Mouse (Mus musculus) myocyte (in vitro differentiated cells): ENCODE results near the gene Vipr1. TPM values are rescaled to one million over a fixed set of nuclear protein-coding genes. Genes with fewer than 3 reads are reported as not detected.

Source experiments
- H3K27me3 ChIP-seq: one replicate; pipeline ENCODE4 v1.6.1; 2011; ENCODE audit not compliant: control insufficient read depth, insufficient read depth, insufficient read length
- H3K36me3 ChIP-seq: one replicate; pipeline ENCODE4 v1.6.1; 2011; ENCODE audit not compliant: control insufficient read depth, insufficient read depth
- H3K4me2 ChIP-seq: one replicate; pipeline ENCODE4 v1.6.1; 2011; ENCODE audit warnings: low read depth, control low read depth
- H3K4me3 ChIP-seq: one replicate; pipeline ENCODE4 v1.5.1; 2011; ENCODE audit warnings: mild to moderate bottlenecking, control low read depth, moderate library complexity
- H3K79me2 ChIP-seq: one replicate; pipeline ENCODE4 v1.6.1; 2011; ENCODE audit not compliant: control insufficient read depth, insufficient read depth
- H3ac ChIP-seq: one replicate; pipeline ENCODE4 v1.6.1; 2011; ENCODE audit not compliant: control insufficient read depth, insufficient read length
- CEBPB ChIP-seq: IDR thresholded peaks from 2 replicates; pipeline ENCODE4 v1.6.1; 2011; ENCODE audit warnings: mild to moderate bottlenecking, moderate library complexity; ENCODE audit not compliant: poor library complexity, insufficient read depth, severe bottlenecking
- E2F4 ChIP-seq: IDR thresholded peaks from one replicate; pipeline ENCODE4 v1.6.1; 2011; ENCODE audit warnings: mild to moderate bottlenecking, control low read depth, moderate library complexity; ENCODE audit not compliant: insufficient read depth
- MAX ChIP-seq: IDR thresholded peaks from one replicate; pipeline ENCODE4 v1.6.1; 2011; ENCODE audit warnings: low read depth, mild to moderate bottlenecking, control low read depth
- MYOD1 ChIP-seq, 3 experiments: IDR thresholded peaks; one replicate each; pipeline ENCODE4 v1.6.1; 2011; ENCODE audit warnings: control low read depth in 2 of 3, low read depth in 2 of 3, mild to moderate bottlenecking in 2 of 3, moderate library complexity in 1 of 3; ENCODE audit not compliant: insufficient read length in 2 of 3, control insufficient read depth in 1 of 3
- MYOG ChIP-seq, 3 experiments: IDR thresholded peaks; one replicate each; pipeline ENCODE4 v1.6.1; 2011; ENCODE audit warnings: control low read depth in 2 of 3, low read depth in 2 of 3, mild to moderate bottlenecking in 2 of 3; ENCODE audit not compliant: insufficient read length in 2 of 3, control insufficient read depth in 1 of 3, insufficient read depth in 1 of 3
- POLR2A ChIP-seq: IDR thresholded peaks from one replicate; pipeline ENCODE4 v1.6.1; 2011; ENCODE audit warnings: low read depth, mild to moderate bottlenecking, control low read depth, moderate library complexity; ENCODE audit not compliant: insufficient read length
- POLR2AphosphoS2 ChIP-seq: IDR thresholded peaks from one replicate; pipeline ENCODE4 v1.6.1; 2011; ENCODE audit warnings: low read depth, control low read depth; ENCODE audit not compliant: insufficient read length
- REST ChIP-seq: IDR thresholded peaks from one replicate; pipeline ENCODE4 v1.6.1; 2011; ENCODE audit warnings: mild to moderate bottlenecking, control low read depth, moderate library complexity; ENCODE audit not compliant: insufficient read depth, insufficient read length
- SRF ChIP-seq: IDR thresholded peaks from one replicate; pipeline ENCODE4 v1.6.1; 2011; ENCODE audit warnings: low read depth; ENCODE audit not compliant: control insufficient read depth, insufficient read length
- TCF12 ChIP-seq: IDR thresholded peaks from one replicate; pipeline ENCODE4 v1.6.1; 2011; ENCODE audit warnings: mild to moderate bottlenecking, control low read depth; ENCODE audit not compliant: poor library complexity, insufficient read depth, severe bottlenecking
- TCF3 ChIP-seq: IDR thresholded peaks from one replicate; pipeline ENCODE4 v1.6.1; 2011; ENCODE audit warnings: low read depth, control low read depth; ENCODE audit not compliant: insufficient read length
- USF1 ChIP-seq: IDR thresholded peaks from one replicate; pipeline ENCODE4 v1.6.1; 2011; ENCODE audit warnings: low read depth, mild to moderate bottlenecking, control low read depth, moderate library complexity
- polyA plus RNA-seq: library from polyadenylated mRNA; unstranded; fragments of >200 nt; fragmentation: generic; extraction: Trizol; gene quantifications from one replicate; pipeline ENCODE4 v1.2.1, GENCODE M21; 2012; ENCODE audit warnings: missing spikeins

Vipr1 gene
- polyA plus RNA-seq, 1 experiment, result 0.29 TPM

- no peaks in the 10 kb centered on the region for H3K36me3 ChIP-seq
- H3K79me2 ChIP-seq, result peaks cover 4% of the 10 kb centered on the region
- H3K27me3 ChIP-seq, result no peaks in the 10 kb centered on the region
- H3ac ChIP-seq, result peak within 1 kb of the TSS; percentile 59
- H3K4me3 ChIP-seq, result peak within 1 kb of the TSS; percentile 26
- H3K4me2 ChIP-seq, result peak within 1 kb of the TSS; percentile 98
- TF ChIP-seq TCF3 (no peak), TCF12 (no peak), POLR2AphosphoS2 (peak; percentile 40), MYOG (IDR thresholded peaks at IDR 0.05; ENCODE audit: control insufficient read depth in 1 of 3, insufficient read depth in 1 of 3, insufficient read length in 2 of 3, low read depth in 2 of 3) (peak in 1 of 3 experiments; percentile 27), SRF (peak; percentile 11), MYOD1 (IDR thresholded peaks at IDR 0.05; ENCODE audit: control insufficient read depth in 1 of 3, insufficient read length in 2 of 3, low read depth in 2 of 3) (peak in 1 of 3 experiments; percentile 8), CEBPB (no peak), POLR2A (peak; percentile 52)
These were observed 62.4 kb downstream of the Vipr1 start, which contains the start of gene Sec22c for GRCm38 (mm10) chr9:121704646-121705625. Sec22c (minus strand) TSS chr9:121705490.

- Histone ChIP-seq H3K36me3 (no peaks in the 10 kb centered on the region), H3K4me2 (peak overlapping the region; percentile 89), H3K4me3 (peak overlapping the region; percentile 26), H3K79me2 (peaks cover 11% of the 10 kb centered on the region), H3ac (no peak overlapping the region), H3K27me3 (no peaks in the 10 kb centered on the region)
- TF ChIP-seq E2F4 (no peak), CEBPB (no peak), TCF3 (no peak), REST (no peak), MYOG (IDR thresholded peaks at IDR 0.05; ENCODE audit: control insufficient read depth in 1 of 3, insufficient read depth in 1 of 3, insufficient read length in 2 of 3, low read depth in 2 of 3) (no peak), POLR2A (no peak), MYOD1 (IDR thresholded peaks at IDR 0.05; ENCODE audit: control insufficient read depth in 1 of 3, insufficient read length in 2 of 3, low read depth in 2 of 3) (no peak), POLR2AphosphoS2 (no peak), MAX (no peak), SRF (no peak), USF1 (no peak)
These were observed 63.6 kb downstream of the Vipr1 start for GRCm38 (mm10) chr9:121706029-121706675.

- Histone ChIP-seq H3K79me2 (peaks cover 24% of the 10 kb centered on the region), H3K4me3 (no peak overlapping the region), H3ac (no peak overlapping the region), H3K36me3 (peaks cover 6% of the 10 kb centered on the region), H3K27me3 (no peaks in the 10 kb centered on the region), H3K4me2 (peak overlapping the region; percentile 57)
- TF ChIP-seq E2F4 (no peak), USF1 (no peak), CEBPB (no peak), MYOD1 (IDR thresholded peaks at IDR 0.05; ENCODE audit: control insufficient read depth in 1 of 3, insufficient read length in 2 of 3, low read depth in 2 of 3) (no peak), MYOG (IDR thresholded peaks at IDR 0.05; ENCODE audit: control insufficient read depth in 1 of 3, insufficient read depth in 1 of 3, insufficient read length in 2 of 3, low read depth in 2 of 3) (no peak), TCF12 (no peak), TCF3 (no peak), MAX (no peak), SRF (no peak), POLR2A (no peak), POLR2AphosphoS2 (no peak), REST (no peak)
These were observed 65.3 kb downstream of the Vipr1 start for GRCm38 (mm10) chr9:121707801-121708200.

DNA sequence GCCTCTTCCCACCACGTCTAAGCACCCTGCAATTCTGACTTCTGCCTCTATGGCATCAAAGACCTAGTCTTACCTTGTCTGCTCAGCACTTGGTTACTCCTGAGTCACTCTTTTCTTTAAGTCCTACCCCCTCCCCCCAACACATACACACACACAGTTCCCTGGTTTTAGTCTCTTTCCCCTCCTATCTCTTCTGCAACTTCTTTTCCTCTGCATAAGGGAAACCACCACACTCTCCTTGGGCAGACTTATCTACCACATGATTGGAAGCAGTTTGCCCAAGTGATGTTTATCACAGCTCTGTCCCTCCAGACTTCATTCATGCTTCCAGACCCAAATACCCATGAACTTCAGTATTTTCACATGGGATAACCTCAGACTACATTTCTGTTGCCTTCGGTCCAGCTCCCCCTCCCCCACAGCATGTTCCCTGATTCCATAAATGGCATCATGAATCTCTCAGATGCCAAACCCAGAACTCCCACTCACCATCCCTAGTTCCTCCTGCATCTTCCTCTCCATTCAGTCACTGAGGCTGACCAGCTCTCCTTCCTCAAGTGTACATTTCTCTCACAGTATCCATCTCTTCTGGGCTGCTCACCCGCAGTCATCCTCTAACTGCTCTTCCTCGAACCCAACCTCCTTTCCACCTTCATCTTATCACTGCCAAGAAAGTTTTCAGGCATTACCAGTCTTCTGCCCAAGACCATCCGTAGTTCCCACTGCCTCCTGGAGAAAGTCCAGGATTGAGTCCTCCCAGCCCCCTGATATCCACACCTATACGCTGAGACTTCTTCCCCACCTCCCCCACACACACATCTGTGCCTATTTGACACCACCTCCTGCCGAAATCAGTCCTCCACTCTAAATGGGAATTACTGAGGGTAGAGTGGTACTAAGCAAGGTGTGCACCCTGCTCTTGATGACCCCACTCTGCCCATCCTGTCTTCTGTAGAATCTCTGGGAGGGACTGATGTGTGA, 66.3 kb downstream of the Vipr1 start:
- H3K4me2 ChIP-seq, result peak overlapping the region; percentile 57
- no peaks in the 10 kb centered on the region for H3K27me3 ChIP-seq
- no peak for TF ChIP-seq USF1
- TF ChIP-seq MYOG (IDR thresholded peaks at IDR 0.05; ENCODE audit: control insufficient read depth in 1 of 3, insufficient read depth in 1 of 3, insufficient read length in 2 of 3, low read depth in 2 of 3), result no peak
- no peak for TF ChIP-seq SRF
- TF ChIP-seq CEBPB, result no peak
- TF ChIP-seq POLR2AphosphoS2, result no peak
- TF ChIP-seq REST, result no peak
- TF ChIP-seq E2F4, result no peak
- no peak for TF ChIP-seq MAX
- no peak for TF ChIP-seq POLR2A
- no peak for TF ChIP-seq TCF3
- no peak for TF ChIP-seq MYOD1 (IDR thresholded peaks at IDR 0.05; ENCODE audit: control insufficient read depth in 1 of 3, insufficient read length in 2 of 3, low read depth in 2 of 3)
- no peak for TF ChIP-seq TCF12
- H3K4me3 ChIP-seq, result no peak overlapping the region
- peaks cover 16% of the 10 kb centered on the region for H3K36me3 ChIP-seq
- peaks cover 24% of the 10 kb centered on the region for H3K79me2 ChIP-seq
- no peak overlapping the region for H3ac ChIP-seq
